11 mouse cellular contexts compared by ENCODE assay signal in the genomic region with DNA sequence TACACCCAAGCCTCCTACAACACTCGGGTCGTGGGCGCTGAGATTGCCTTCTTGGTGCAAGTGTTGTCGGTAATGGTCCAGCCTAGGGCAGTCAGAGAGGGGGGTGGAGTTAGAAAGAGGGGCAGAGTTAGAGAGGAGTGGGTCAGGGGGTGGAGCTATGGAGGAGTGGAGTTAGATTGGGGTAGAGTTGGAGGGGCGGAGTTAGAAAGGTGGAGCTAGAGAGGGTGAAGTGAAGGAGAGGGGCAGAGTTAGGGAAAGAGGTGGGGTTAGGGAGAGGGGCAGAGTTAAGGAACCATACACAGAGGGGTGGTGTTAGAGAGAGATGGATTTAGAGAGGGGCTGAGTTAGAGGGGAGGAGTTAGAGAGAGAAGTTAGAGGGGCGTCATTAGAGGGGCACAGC. TPM values are rescaled to one million over a fixed set of nuclear protein-coding genes. Genes with fewer than 3 reads are reported as not detected.
DNase-seq lines count a peak whose midpoint lies in the region; ATAC-seq and TF ChIP-seq lines count a peak whose summit lies in the region.
"Had no signal": no experiment of that assay in that cellular context is flagged by ENCODE, and none has a peak within 500 bp of the region (broad histone marks: within the 10 kb centered on the region; RNA-seq: fewer than 3 reads in every experiment).

No protein-coding gene starts in this region.

- no peak for DNase-seq in liver, embryonic 11.5 days (ENCODE audit: low spot score)
- DNase-seq in R1 (ENCODE audit: low read depth, low spot score), result peak; percentile 90
- DNase-seq in embryo, embryonic 9.5 days (ENCODE audit: extremely low spot score), result peak; percentile 40
- DNase-seq in limb, embryonic 14.5 days (ENCODE audit: low spot score), result no peak
- DNase-seq in layer of hippocampus, postnatal 10 days (ENCODE audit: low spot score in 2 of 2), result no peak

- no peaks in the 10 kb centered on the region for H3K36me3 ChIP-seq in liver, embryonic 12.5 days
- no peaks in the 10 kb centered on the region for H3K36me3 ChIP-seq in liver, embryonic 11.5 days (ENCODE audit: control insufficient read depth, insufficient read depth, low read length)
- no peaks in the 10 kb centered on the region for H3K36me3 ChIP-seq in limb, embryonic 14.5 days (ENCODE audit: control insufficient read depth, insufficient read depth, low read length)

- H3K27ac ChIP-seq in liver, embryonic 12.5 days, result no peak overlapping the region
- no peak overlapping the region for H3K27ac ChIP-seq in liver, embryonic 11.5 days (ENCODE audit: low read depth, low read length)
- H3K27ac ChIP-seq in limb, embryonic 14.5 days (replicated peaks; ENCODE audit: low read depth, low read length), result no peak overlapping the region
- H3K27ac ChIP-seq: macrophage had no signal

- WGBS in liver, embryonic 12.5 days (ENCODE audit: insufficient replicate concordance), result 16% methylated on average over 6 of the region's 6 CpGs
- WGBS in liver, embryonic 11.5 days, result 18% methylated on average over 6 of the region's 6 CpGs
- WGBS in limb, embryonic 14.5 days, result 22% methylated on average over 6 of the region's 6 CpGs

- ATAC-seq in liver, embryonic 12.5 days, result 0 out of 2 replicates have a peak, but pooled peaks have one; percentile 10
- no peak; the same call in 1 of the 2 replicates for ATAC-seq in liver, embryonic 11.5 days (replicated peaks; ENCODE audit: low FRiP score)
- ATAC-seq in limb, embryonic 14.5 days (ENCODE audit: low FRiP score, low read depth), result peak; percentile 30; the same call in 1 of the 2 replicates
- no peak for ATAC-seq in monocyte, adult 5-6 weeks (replicated peaks; ENCODE audit: insufficient number of reproducible peaks, low FRiP score, low TSS enrichment, poor library complexity, severe bottlenecking)

- H3K9me3 ChIP-seq in liver, embryonic 12.5 days (replicated peaks), result no peaks in the 10 kb centered on the region
- no peaks in the 10 kb centered on the region for H3K9me3 ChIP-seq in liver, embryonic 11.5 days (ENCODE audit: control insufficient read depth, low read length)
- no peaks in the 10 kb centered on the region for H3K9me3 ChIP-seq in limb, embryonic 14.5 days (ENCODE audit: control insufficient read depth, low read length)

- no peak overlapping the region for H3K9ac ChIP-seq in liver, embryonic 12.5 days
- no peak overlapping the region for H3K9ac ChIP-seq in liver, embryonic 11.5 days (ENCODE audit: low read depth, low read length)
- no peak overlapping the region for H3K9ac ChIP-seq in limb, embryonic 14.5 days (ENCODE audit: low read depth, low read length, severe bottlenecking)

- H3K4me2 ChIP-seq in liver, embryonic 12.5 days, result no peak overlapping the region
- no peak overlapping the region for H3K4me2 ChIP-seq in liver, embryonic 11.5 days
- H3K4me2 ChIP-seq in limb, embryonic 14.5 days (replicated peaks; ENCODE audit: low read depth, low read length, severe bottlenecking), result no peak overlapping the region

- H3K4me3 ChIP-seq in liver, embryonic 12.5 days, result no peak overlapping the region
- H3K4me3 ChIP-seq in liver, embryonic 11.5 days (ENCODE audit: low read depth, low read length), result no peak overlapping the region
- no peak overlapping the region for H3K4me3 ChIP-seq in limb, embryonic 14.5 days (replicated peaks; ENCODE audit: low read length)

- H3K27me3 ChIP-seq in liver, embryonic 12.5 days (replicated peaks), result no peaks in the 10 kb centered on the region
- H3K27me3 ChIP-seq in liver, embryonic 11.5 days (replicated peaks; ENCODE audit: control insufficient read depth, insufficient read depth, low read length), result no peaks in the 10 kb centered on the region
- no peaks in the 10 kb centered on the region for H3K27me3 ChIP-seq in limb, embryonic 14.5 days (ENCODE audit: control insufficient read depth, insufficient read depth, low read length)

- no peak for TF ChIP-seq POLR2A in limb, embryonic 14.5 days (IDR thresholded peaks at IDR 0.05; ENCODE audit: borderline replicate concordance, extremely low read depth, insufficient read depth, insufficient read length)

- H3K4me1 ChIP-seq in liver, embryonic 12.5 days, result no peaks in the 10 kb centered on the region
- H3K4me1 ChIP-seq in liver, embryonic 11.5 days (replicated peaks; ENCODE audit: control insufficient read depth, insufficient read depth, low read length), result no peaks in the 10 kb centered on the region
- H3K4me1 ChIP-seq in limb, embryonic 14.5 days (ENCODE audit: control insufficient read depth, insufficient read depth, low read length), result peaks cover 16% of the 10 kb centered on the region

RNA-seq across cellular contexts. Expression of gene Pnliprp2, which starts 2.8 kb away (rescaled TPM):
- 5.5 and 7.5 TPM in 2 replicates for polyA plus RNA-seq in liver, embryonic 12.5 days (2016; fragmentation: Nextera tagmentation; extraction: Ambion mirVana)
- polyA plus RNA-seq in liver, embryonic 11.5 days (2014; fragmentation: Nextera tagmentation; extraction: Ambion mirVana), result 5.6 and 5.8 TPM in 2 replicates
- 0.04 TPM in 1 of 2 replicates, not detected in the other for polyA plus RNA-seq in limb, embryonic 14.5 days (2012; rRNA removed)
- polyA plus RNA-seq in limb, embryonic 14.5 days (2014; fragmentation: Nextera tagmentation; extraction: Ambion mirVana), result not detected in 2 replicates
- under 1 TPM in 1 of 2 experiments, not detected in 1; 0.20 TPM for total RNA-seq in layer of hippocampus, postnatal 10 days (2021)
- not detected in 3 replicates for total RNA-seq in monocyte, adult 5-6 weeks (2017)
- total RNA-seq: adrenal gland, adult 18-20 months; gastrocnemius, postnatal 4 days; neutrophil, adult 5-6 weeks had no signal
- polyA plus RNA-seq: macrophage had no signal

RNA-seq across cellular contexts. Expression of gene 1700019N19Rik, which starts 31.9 kb away (rescaled TPM):
- 0.13 TPM in 1 of 2 replicates, not detected in the other for polyA plus RNA-seq in liver, embryonic 12.5 days (2016; fragmentation: Nextera tagmentation; extraction: Ambion mirVana)
- 0.19 and 0.23 TPM in 2 replicates for polyA plus RNA-seq in liver, embryonic 11.5 days (2014; fragmentation: Nextera tagmentation; extraction: Ambion mirVana)
- polyA plus RNA-seq in limb, embryonic 14.5 days (2012; rRNA removed), result not detected in 2 replicates
- not detected in 2 replicates for polyA plus RNA-seq in limb, embryonic 14.5 days (2014; fragmentation: Nextera tagmentation; extraction: Ambion mirVana)
- total RNA-seq in layer of hippocampus, postnatal 10 days (2021), result under 1 TPM in 1 of 2 experiments, not detected in 1; 0.37 TPM
- total RNA-seq in monocyte, adult 5-6 weeks (2017), result not detected in 3 replicates
- total RNA-seq: adrenal gland, adult 18-20 months; gastrocnemius, postnatal 4 days; neutrophil, adult 5-6 weeks had no signal
- polyA plus RNA-seq: macrophage had no signal

RNA-seq across cellular contexts. Expression of gene Pnliprp1, which starts 33.6 kb away (rescaled TPM):
- polyA plus RNA-seq in liver, embryonic 12.5 days (2016; fragmentation: Nextera tagmentation; extraction: Ambion mirVana), result 30.0 and 30.7 TPM in 2 replicates
- 25.8 and 27.5 TPM in 2 replicates for polyA plus RNA-seq in liver, embryonic 11.5 days (2014; fragmentation: Nextera tagmentation; extraction: Ambion mirVana)
- 0.06 and 0.12 TPM in 2 replicates for polyA plus RNA-seq in limb, embryonic 14.5 days (2012; rRNA removed)
- polyA plus RNA-seq in limb, embryonic 14.5 days (2014; fragmentation: Nextera tagmentation; extraction: Ambion mirVana), result 0.36 TPM in 1 of 2 replicates, not detected in the other
- not detected for total RNA-seq in layer of hippocampus, postnatal 10 days (2021)
- total RNA-seq in monocyte, adult 5-6 weeks (2017), result not detected in 3 replicates
- total RNA-seq: adrenal gland, adult 18-20 months; gastrocnemius, postnatal 4 days; neutrophil, adult 5-6 weeks had no signal
- polyA plus RNA-seq: macrophage had no signal

Comparison
In these comparisons a context has a peak if more than half of its experiments do, and no peak if none do; other contexts are left out.
1. ATAC-seq: peak in liver, embryonic 12.5 days (single experiment) and limb, embryonic 14.5 days (single experiment); none in liver, embryonic 11.5 days (single experiment) and monocyte, adult 5-6 weeks (single experiment).
2. DNase-seq: peak in R1 (single experiment) and embryo, embryonic 9.5 days (single experiment); none in liver, embryonic 11.5 days (single experiment), limb, embryonic 14.5 days (single experiment) and layer of hippocampus, postnatal 10 days (0 of 2).
3. RNA of gene Pnliprp1, which starts 33.6 kb away (polyA plus RNA-seq): 30.0 to 30.7 TPM in liver, embryonic 12.5 days and 25.8 to 27.5 TPM in liver, embryonic 11.5 days; 0.06 to 0.36 TPM in limb, embryonic 14.5 days; every median in the first group is over 10 times any median in the second.